Mouse (Mus musculus): ENCODE measurements around the gene Gm13178.

Gene Gm13178

DNA sequence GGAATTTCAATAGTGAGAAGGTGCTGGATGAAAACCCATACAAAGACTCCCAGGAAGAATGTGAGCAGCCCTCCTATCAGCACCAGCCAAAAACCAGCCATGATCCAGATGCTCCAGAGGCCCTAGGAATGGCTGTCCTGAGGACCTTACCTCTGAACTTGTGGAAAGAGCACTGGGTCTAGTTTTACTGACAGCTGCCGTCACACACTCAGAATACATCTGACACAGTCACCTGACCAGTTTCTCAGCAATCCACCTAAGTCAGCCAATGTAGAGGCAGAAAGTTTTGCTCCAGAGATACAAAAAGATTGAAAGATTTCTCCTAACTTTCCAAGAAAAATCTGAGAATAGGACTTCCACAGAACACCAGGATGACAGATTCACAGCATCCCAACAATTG, at the start of gene Gm13178:
TSS of gene Gm13178 (minus strand) at position 101 of the 400 bp plus-strand sequence.
- no peak for DNase-seq (ENCODE audit: low spot score in 2 of 2)

DNA sequence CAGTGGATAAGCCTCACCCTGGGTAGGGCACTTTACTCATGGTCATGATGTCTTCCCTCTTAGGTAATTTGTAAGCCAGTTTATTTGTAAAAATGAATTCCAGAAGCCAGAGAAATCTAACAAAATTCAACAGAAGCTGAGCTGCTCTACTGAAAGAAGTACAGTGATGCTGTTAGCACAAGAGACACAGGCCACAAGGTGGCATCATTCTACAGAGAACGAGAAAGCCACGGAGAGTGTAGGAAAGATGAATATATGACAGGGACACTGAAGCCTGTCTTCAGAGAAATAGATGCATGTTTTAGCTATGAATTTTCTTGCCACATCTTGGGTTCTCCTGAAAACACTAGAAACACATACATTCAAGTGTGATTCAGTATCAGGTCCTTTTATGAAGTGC, 44.5 kb upstream of the Gm13178 start:
- DNase-seq (ENCODE audit: low spot score in 2 of 2): peak; percentile 5 to 29

DNA sequence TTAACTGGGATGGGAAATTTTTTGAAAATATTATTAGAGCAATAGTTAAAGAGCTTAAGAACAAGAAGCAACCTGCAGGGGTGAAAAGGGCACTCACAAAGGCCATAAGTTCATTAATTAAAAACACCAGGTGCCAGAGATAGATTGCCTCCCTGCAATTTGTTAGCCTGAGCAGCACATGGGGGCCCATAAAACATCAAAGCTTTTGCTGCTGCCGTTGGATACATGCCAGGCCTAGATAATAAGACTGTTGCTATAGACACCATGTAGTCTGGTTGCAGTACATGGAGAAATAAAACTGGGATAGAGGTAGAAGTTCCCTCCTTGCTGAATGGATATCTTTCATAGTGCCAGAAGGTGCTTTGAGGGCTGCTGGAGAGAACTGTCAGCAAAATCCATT, 27.9 kb upstream of the Gm13178 start:
- DNase-seq (ENCODE audit: low spot score in 2 of 2): no peak

GRCm38 (mm10) chr4:144719691-144720090, 1.5 kb downstream of the Gm13178 start:
- DNase-seq (ENCODE audit: low spot score in 2 of 2): no peak

DNA sequence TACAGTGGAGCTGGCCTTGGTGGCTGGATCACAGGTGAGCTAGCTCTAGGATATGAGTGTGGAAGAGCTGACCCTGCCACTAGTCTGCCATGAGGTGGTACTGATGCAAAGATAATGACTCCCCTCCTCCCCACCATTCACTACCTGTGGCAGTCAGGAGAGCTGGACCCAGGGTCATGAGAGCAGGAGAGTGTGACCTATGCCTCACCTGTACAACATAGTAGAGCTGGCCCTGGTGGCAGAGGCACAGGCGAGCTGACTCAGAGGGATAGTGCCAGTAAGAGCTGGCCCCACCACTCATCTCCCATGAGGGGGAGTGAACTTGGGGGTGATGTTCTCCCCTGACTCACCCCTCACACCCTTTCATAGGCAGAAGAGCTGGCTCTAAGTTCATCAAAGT, 2.9 kb downstream of the Gm13178 start:
- no peak for DNase-seq (ENCODE audit: low spot score in 2 of 2)

DNA sequence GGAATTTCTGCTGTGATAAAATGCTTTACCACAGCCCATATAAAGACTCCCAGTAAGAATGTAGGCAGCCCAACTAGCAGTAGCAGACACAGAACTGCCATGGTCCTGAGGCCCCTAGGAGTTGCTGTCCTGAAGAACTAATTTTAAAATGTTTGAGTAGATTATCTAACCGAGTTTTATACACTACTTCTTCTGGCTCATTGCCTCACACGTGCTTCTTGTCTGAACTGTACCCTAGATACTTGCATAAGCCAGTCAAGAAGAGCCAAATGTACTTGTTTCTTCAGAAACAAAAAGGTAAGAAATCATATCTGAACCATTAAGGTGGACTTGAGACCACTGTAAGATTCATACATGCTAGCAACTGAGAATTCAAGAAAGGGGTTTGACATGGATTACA, 34.9 kb downstream of the Gm13178 start, which contains the start of gene Gm436:
TSS of gene Gm436 (minus strand) at position 101 of the 400 bp plus-strand sequence.
- DNase-seq (ENCODE audit: low spot score in 2 of 2): no peak

Measured in frontal cortex, postnatal 14 days (tissue).